Mouse (Mus musculus) midbrain, embryonic 11.5 days (tissue): ENCODE measurements around the gene Mta3. TPM values are rescaled to one million over a fixed set of nuclear protein-coding genes. Genes with fewer than 3 reads are reported as not detected.
A peak's percentile ranks its signal among the peaks of the same experiment; 100 is the strongest.

ENCODE experiments used
- ATAC-seq: fragments of 200-750 bp; cut with Nextera tagmentation; 2 replicates; pipeline ENCODE4 v1.8.0; 2017; ENCODE audit warnings: moderate TSS enrichment, moderate library complexity; ENCODE audit not compliant: low FRiP score
- DNase-seq: peaks from one replicate; pipeline ENCODE4 v3.0.0; 2015; ENCODE audit warnings: low spot score; ENCODE audit errors: missing footprints
- H3K27ac ChIP-seq: fragments of 300-500 bp; sonication (generic); 2 replicates; pipeline ENCODE4 v1.5.1; 2014; ENCODE audit warnings: low read depth, low read length
- H3K27me3 ChIP-seq: fragments of 300-500 bp; sonication (generic); 2 replicates; pipeline ENCODE4 v1.6.1; 2014; ENCODE audit warnings: mild to moderate bottlenecking, low read length, moderate library complexity, mixed read lengths; ENCODE audit not compliant: control insufficient read depth, insufficient read depth
- H3K36me3 ChIP-seq: fragments of 300-500 bp; sonication (generic); 2 replicates; pipeline ENCODE4 v1.6.1; 2014; ENCODE audit warnings: mild to moderate bottlenecking, low read length, moderate library complexity, mixed read lengths; ENCODE audit not compliant: control insufficient read depth, insufficient read depth
- H3K4me1 ChIP-seq: fragments of 300-500 bp; sonication (generic); 2 replicates; pipeline ENCODE4 v1.6.1; 2014; ENCODE audit warnings: low read length; ENCODE audit not compliant: control insufficient read depth, insufficient read depth
- H3K4me2 ChIP-seq: fragments of 300-500 bp; sonication (generic); 2 replicates; pipeline ENCODE4 v1.6.1; 2014; ENCODE audit warnings: mild to moderate bottlenecking, moderate library complexity
- H3K4me3 ChIP-seq: fragments of 300-500 bp; sonication (generic); 2 replicates; pipeline ENCODE4 v1.5.1; 2014; ENCODE audit warnings: low read depth, low read length
- H3K9ac ChIP-seq: fragments of 300-500 bp; sonication (generic); 2 replicates; pipeline ENCODE4 v1.6.1; 2014; ENCODE audit warnings: low read length
- H3K9me3 ChIP-seq: fragments of 300-500 bp; sonication (generic); 2 replicates; pipeline ENCODE4 v1.6.1; 2016; ENCODE audit warnings: low read length; ENCODE audit not compliant: control insufficient read depth
- WGBS: fragments of 180-500 bp; shearing (Covaris S2); extraction: QIAGEN DNeasy Blood & Tissue Kit; methylation state at CpG from one replicate; pipeline ENCODE4 v1.1.7; 2014; 5-methylcytosine and 5-hydroxymethylcytosine counted together
- polyA plus RNA-seq: library from polyadenylated mRNA; unstranded; fragments of >200 nt; fragmentation: Nextera tagmentation; extraction: Ambion mirVana; gene quantifications from 2 replicates; pipeline ENCODE4 v1.2.1, GENCODE M21; 2014

Mta3 gene
- polyA plus RNA-seq, 1 experiment from 2014 or later = 28.8 TPM

DNA sequence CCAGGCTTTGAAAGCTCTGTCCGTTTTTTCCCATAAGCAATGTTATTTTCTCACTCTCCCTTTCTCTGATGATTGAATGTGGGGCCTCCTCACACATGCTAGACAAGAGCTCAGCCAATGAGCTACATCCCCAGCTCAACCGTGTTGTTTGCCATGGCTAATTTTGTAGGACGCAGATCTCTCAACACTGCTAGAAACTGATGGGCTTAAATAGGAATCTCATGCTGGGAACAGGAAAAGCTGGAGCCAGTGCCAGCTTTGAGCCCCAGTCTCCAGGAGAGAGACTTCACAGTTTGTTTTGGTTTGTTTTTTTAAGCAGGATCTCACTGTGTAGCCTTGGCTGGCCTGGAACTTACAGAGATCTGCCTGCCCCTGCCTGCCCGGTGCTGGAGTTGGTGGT is 53.6 kb downstream of the Mta3 start:
- Histone ChIP-seq H3K27ac (no peak overlapping the region), H3K4me1 (no peaks in the 10 kb centered on the region), H3K4me2 (no peak overlapping the region), H3K9me3 (no peaks in the 10 kb centered on the region), H3K9ac (no peak overlapping the region), H3K4me3 (no peak overlapping the region), H3K36me3 (no peaks in the 10 kb centered on the region), H3K27me3 (no peaks in the 10 kb centered on the region)
- no peak for ATAC-seq
- no peak for DNase-seq
- WGBS = 57% methylated on average over 4 of the region's 4 CpGs

DNA sequence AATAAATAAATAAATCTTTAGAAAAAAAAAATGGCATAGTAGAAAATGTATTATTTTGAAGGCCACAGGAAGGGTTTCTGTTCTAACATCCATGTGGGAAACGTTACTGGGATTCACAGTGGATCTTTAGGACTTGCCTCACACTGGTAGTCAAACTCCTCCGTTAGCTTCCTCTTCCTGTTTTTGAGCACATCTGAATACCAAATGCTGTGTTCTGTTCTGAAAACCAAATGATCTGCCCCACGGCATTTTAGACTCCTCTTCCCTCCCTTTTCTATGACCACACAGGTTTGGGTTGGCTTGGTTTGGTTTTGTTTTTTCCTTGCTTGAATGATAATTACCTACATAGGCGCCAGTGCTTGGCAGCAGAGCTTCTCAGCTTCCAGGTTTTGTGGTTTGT is 58.6 kb downstream of the Mta3 start:
- 91% methylated on average over 4 of the region's 4 CpGs for WGBS
- Histone ChIP-seq H3K4me1 (no peaks in the 10 kb centered on the region), H3K36me3 (no peaks in the 10 kb centered on the region)

DNA sequence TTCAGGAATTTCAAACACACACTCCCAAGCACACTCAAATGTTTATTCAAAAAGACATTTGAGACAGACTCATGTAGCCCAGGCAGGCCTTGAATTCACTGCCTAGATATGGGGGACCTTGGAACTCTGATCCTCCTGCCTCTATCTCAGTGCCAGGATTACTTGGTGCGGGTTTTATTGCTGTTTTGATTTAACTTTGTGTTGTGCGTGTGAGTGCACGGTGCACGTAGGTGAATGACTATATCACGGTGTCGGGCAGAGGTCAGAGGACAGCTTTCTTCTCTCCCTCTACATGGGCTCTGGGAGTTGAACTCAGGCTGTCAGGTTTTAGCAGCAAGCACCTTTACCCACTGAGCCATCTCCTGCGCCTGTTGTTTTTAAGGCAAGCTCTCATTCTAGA is 61.1 kb downstream of the Mta3 start:
- 94% methylated on average over 7 of the region's 7 CpGs for WGBS
- Histone ChIP-seq H3K27me3 (no peaks in the 10 kb centered on the region), H3K4me2 (no peak overlapping the region), H3K9me3 (no peaks in the 10 kb centered on the region), H3K9ac (no peak overlapping the region), H3K27ac (no peak overlapping the region), H3K4me1 (no peaks in the 10 kb centered on the region), H3K4me3 (no peak overlapping the region), H3K36me3 (no peaks in the 10 kb centered on the region)
- ATAC-seq (no peak), DNase-seq (no peak)

More for the DNA sequence above, 58.6 kb downstream of the Mta3 start:
- no peak overlapping the region for H3K4me3 ChIP-seq
- no peak for DNase-seq
- no peak overlapping the region for H3K4me2 ChIP-seq
- H3K27ac ChIP-seq = no peak overlapping the region
- no peak overlapping the region for H3K9ac ChIP-seq
- ATAC-seq = no peak
- no peaks in the 10 kb centered on the region for H3K9me3 ChIP-seq
- H3K27me3 ChIP-seq = no peaks in the 10 kb centered on the region

DNA sequence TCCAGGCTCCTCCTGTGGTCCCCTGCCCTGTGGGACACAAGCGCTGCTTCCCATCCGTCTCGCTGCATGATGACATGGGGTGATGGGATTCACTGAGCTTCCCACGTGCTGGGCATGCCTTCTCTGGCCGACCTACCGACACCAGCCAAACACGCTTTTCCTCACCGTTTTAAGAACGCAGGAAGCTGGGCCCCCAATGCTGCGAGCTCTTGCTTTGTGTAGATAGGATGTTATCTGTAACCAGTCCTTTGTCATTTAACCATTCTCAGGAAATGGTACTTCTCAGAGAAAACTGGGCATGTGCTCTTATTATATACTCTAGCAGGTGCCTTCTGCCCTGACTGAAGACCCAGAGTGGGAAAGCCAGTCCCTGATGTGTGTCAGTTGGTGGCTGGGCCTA is 62.3 kb downstream of the Mta3 start:
- DNase-seq (peak; percentile 37), ATAC-seq (no peak)
- Histone ChIP-seq H3K27ac (no peak overlapping the region), H3K4me3 (no peak overlapping the region), H3K36me3 (no peaks in the 10 kb centered on the region), H3K27me3 (no peaks in the 10 kb centered on the region), H3K4me2 (no peak overlapping the region), H3K9me3 (no peaks in the 10 kb centered on the region), H3K9ac (no peak overlapping the region), H3K4me1 (0 out of 2 replicates have a peak, but pooled peaks cover 2% of the 10 kb centered on the region)
- WGBS = 84% methylated on average over 10 of the region's 10 CpGs

DNA sequence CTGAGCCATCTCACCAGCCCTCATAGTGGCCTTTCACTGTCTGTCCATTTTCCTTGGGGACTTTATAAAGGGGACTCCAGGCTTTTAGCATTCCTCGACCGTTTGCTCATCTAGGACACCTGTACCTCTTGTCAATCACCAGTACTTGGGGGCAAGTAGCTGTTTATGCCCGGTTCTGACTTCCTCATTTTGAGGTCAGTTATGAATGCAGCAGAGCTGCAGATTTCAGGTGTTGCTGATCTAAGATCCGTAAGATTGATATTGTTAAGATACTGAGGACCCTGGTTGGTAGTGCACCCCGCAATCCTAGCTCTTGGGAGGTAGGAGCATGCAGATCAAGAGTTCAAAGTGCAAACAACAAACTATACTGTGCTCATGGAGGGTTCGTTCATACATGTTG is 64.4 kb downstream of the Mta3 start:
- DNase-seq (no peak), ATAC-seq (no peak)
- Histone ChIP-seq H3K4me2 (no peak overlapping the region), H3K4me3 (no peak overlapping the region), H3K4me1 (0 out of 2 replicates have a peak, but pooled peaks cover 2% of the 10 kb centered on the region), H3K9me3 (no peaks in the 10 kb centered on the region), H3K27me3 (no peaks in the 10 kb centered on the region), H3K9ac (no peak overlapping the region), H3K36me3 (no peaks in the 10 kb centered on the region), H3K27ac (no peak overlapping the region)
- WGBS = 90% methylated on average over 6 of the region's 6 CpGs

DNA sequence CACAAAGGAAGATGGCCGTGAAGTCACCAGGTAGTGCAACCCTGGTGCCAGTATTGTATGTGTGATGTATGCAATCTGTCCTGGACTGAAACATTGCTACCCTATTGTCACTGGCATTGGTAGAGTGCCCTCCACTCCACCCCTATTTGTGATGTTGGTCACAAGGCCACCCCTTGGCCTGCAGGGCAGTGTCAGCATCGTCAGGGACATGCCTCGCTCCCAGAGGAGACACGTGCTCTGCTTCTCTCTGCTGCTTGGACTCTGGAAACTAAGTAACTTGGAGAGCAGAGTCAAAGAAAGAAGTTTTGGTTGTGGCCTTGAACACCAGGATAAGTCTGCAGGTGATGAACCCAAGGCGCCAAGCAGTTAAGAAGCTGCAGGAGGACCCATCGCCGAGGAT is 65.0 kb downstream of the Mta3 start:
- no peaks in the 10 kb centered on the region for H3K36me3 ChIP-seq
- no peak overlapping the region for H3K9ac ChIP-seq
- no peak overlapping the region for H3K4me2 ChIP-seq
- ATAC-seq (no peak), DNase-seq (no peak)
- H3K27ac ChIP-seq = no peak overlapping the region
- no peaks in the 10 kb centered on the region for H3K27me3 ChIP-seq
- no peaks in the 10 kb centered on the region for H3K9me3 ChIP-seq
- H3K4me3 ChIP-seq = no peak overlapping the region
- 0 out of 2 replicates have a peak, but pooled peaks cover 2% of the 10 kb centered on the region for H3K4me1 ChIP-seq
- WGBS = 86% methylated on average over 7 of the region's 7 CpGs

DNA sequence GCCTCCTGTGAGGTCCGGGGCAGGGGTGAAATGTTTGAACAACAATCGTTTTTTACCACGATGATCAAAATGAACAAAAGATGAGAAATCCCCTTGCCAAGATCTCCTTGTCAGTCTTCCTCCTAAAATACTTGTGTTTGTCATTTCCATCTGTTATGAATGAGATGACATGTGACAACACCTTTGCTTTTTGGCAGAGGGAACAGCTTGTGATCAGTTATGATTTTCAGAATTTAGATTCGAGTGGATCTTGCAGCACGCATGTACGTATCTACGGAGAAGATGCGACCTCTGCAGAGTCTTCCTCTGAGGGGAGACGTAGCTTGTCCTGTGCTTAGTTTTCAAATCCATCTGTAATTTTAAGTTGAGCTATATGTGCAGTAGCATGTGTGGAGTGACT is 66.1 kb downstream of the Mta3 start:
- ATAC-seq (no peak), DNase-seq (no peak)
- Histone ChIP-seq H3K9ac (no peak overlapping the region), H3K9me3 (no peaks in the 10 kb centered on the region), H3K4me3 (no peak overlapping the region), H3K4me1 (0 out of 2 replicates have a peak, but pooled peaks cover 2% of the 10 kb centered on the region), H3K4me2 (no peak overlapping the region), H3K36me3 (no peaks in the 10 kb centered on the region), H3K27ac (no peak overlapping the region), H3K27me3 (no peaks in the 10 kb centered on the region)
- WGBS = 92% methylated on average over 9 of the region's 9 CpGs

DNA sequence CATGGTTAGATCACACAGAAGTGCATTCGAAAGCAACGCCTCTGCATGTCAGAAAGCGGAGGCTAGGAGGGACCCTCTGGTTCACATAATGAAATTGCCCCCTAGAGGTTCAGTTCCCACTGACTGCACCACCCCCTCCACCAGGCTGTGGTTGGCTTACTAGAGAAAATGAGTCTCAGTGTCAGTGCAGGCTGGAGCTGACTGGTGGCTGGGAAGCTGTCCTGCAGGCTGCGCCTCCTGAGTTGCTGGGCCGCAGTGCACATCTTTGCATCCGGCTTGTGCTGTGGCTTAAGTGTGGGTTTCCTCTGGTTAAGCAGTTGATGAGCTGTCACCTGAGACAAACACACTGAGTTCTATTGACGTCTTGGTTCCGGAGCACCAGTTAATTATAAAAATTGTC is 66.7 kb downstream of the Mta3 start:
- ATAC-seq (peak; percentile 58; the same call in 1 of the 2 replicates), DNase-seq (no peak)
- Histone ChIP-seq H3K36me3 (no peaks in the 10 kb centered on the region), H3K4me1 (0 out of 2 replicates have a peak, but pooled peaks cover 2% of the 10 kb centered on the region), H3K27me3 (no peaks in the 10 kb centered on the region), H3K4me2 (no peak overlapping the region), H3K4me3 (no peak overlapping the region), H3K9me3 (no peaks in the 10 kb centered on the region), H3K9ac (no peak overlapping the region), H3K27ac (no peak overlapping the region)
- WGBS = 64% methylated on average over 8 of the region's 8 CpGs

DNA sequence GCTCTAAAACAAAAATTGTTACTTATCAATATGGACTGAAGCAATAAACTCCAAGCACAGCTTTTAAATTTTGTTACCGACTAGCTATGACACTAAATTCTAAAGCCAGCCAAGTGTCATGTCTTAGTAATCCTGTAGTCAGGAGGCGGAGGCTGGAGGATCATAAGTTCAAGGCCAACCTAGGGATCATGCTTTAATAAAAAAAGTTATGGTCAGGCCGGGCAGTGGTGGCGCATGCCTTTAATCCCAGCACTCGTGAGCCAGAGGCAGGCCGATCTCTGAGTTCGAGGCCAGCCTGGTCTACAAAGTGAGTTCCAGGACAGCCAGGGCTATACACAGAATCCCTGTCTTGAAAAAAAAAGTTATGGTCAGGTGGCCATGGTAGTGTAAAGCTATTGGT is 71.0 kb downstream of the Mta3 start:
- ATAC-seq = no peak
- 96% methylated on average over 7 of the region's 7 CpGs for WGBS
- H3K27me3 ChIP-seq = no peaks in the 10 kb centered on the region

More for the DNA sequence above, 71.0 kb downstream of the Mta3 start:
- DNase-seq = no peak
- no peak overlapping the region for H3K4me3 ChIP-seq
- no peaks in the 10 kb centered on the region for H3K36me3 ChIP-seq
- H3K4me2 ChIP-seq = no peak overlapping the region
- no peaks in the 10 kb centered on the region for H3K9me3 ChIP-seq
- no peak overlapping the region for H3K27ac ChIP-seq
- H3K9ac ChIP-seq = no peak overlapping the region
- 0 out of 2 replicates have a peak, but pooled peaks cover 2% of the 10 kb centered on the region for H3K4me1 ChIP-seq
